ENCODE assay signal across 8 mouse cellular contexts in genomic region chr2:167503896-167504349, GRCm38 (mm10). TPM values are rescaled to one million over a fixed set of nuclear protein-coding genes. Genes with fewer than 3 reads are reported as not detected.
A peak's percentile ranks its signal among the peaks of the same experiment; 100 is the strongest.
DNase-seq lines count a peak whose midpoint lies in the region; ATAC-seq lines count a peak whose summit lies in the region.

No protein-coding gene starts in this region.

- peak; percentile 41; the same call in 1 of the 2 replicates for ATAC-seq in kidney, embryonic 14.5 days (ENCODE audit: low FRiP score, low TSS enrichment)

- WGBS in kidney, embryonic 14.5 days, result 2% methylated on average over 32 of the region's 32 CpGs

- peaks cover 22% of the 10 kb centered on the region for H3K4me1 ChIP-seq in kidney, embryonic 14.5 days (ENCODE audit: control insufficient read depth, insufficient read depth, low read length)

- peak overlapping the region; percentile 99 for H3K4me3 ChIP-seq in kidney, embryonic 14.5 days (ENCODE audit: low read length)

- peak overlapping the region; percentile 77 for H3K27ac ChIP-seq in kidney, embryonic 14.5 days (ENCODE audit: low read depth, low read length)

- no peaks in the 10 kb centered on the region for H3K27me3 ChIP-seq in kidney, embryonic 14.5 days (ENCODE audit: control insufficient read depth, insufficient read depth, low read length)

- H3K9ac ChIP-seq in kidney, embryonic 14.5 days (ENCODE audit: low read depth, low read length), result peak overlapping the region; percentile 95

- peak; percentile 38 to 64 for DNase-seq in spleen, adult 18-20 months
- no peak for DNase-seq in spleen, adult 12 weeks (ENCODE audit: low spot score)
- peak; percentile 67 to 74 for DNase-seq in cerebellum, postnatal 25 days
- peak; percentile 55 to 64 for DNase-seq in heart, adult 9 months (ENCODE audit: low spot score in 2 of 2)
- peak; percentile 64 for DNase-seq in lung, postnatal 14 days
- peak; percentile 49 to 80 for DNase-seq in spleen, postnatal 4 days (ENCODE audit: low spot score in 2 of 2)
- no peak for DNase-seq in layer of hippocampus, adult 11-12 months (ENCODE audit: low spot score)

- H3K36me3 ChIP-seq in kidney, embryonic 14.5 days (ENCODE audit: control insufficient read depth, insufficient read depth, low read length), result peaks cover 33% of the 10 kb centered on the region

- peak overlapping the region; percentile 55 for H3K4me2 ChIP-seq in kidney, embryonic 14.5 days (replicated peaks; ENCODE audit: low read depth, low read length)

- H3K9me3 ChIP-seq in kidney, embryonic 14.5 days (ENCODE audit: control insufficient read depth, low read length), result no peaks in the 10 kb centered on the region

RNA-seq across cellular contexts. Expression of gene Spata2, which starts 11.2 kb away (rescaled TPM):
- polyA plus RNA-seq in kidney, embryonic 14.5 days (2014; fragmentation: Nextera tagmentation; extraction: Ambion mirVana), result 10.8 and 17.4 TPM in 2 replicates

RNA-seq across cellular contexts. Expression of gene Rnf114, which starts 11.5 kb away (rescaled TPM):
- polyA plus RNA-seq in kidney, embryonic 14.5 days (2014; fragmentation: Nextera tagmentation; extraction: Ambion mirVana), result 79.1 and 98.3 TPM in 2 replicates

RNA-seq across cellular contexts. Expression of gene Snai1, which starts 34.1 kb away (rescaled TPM):
- polyA plus RNA-seq in kidney, embryonic 14.5 days (2014; fragmentation: Nextera tagmentation; extraction: Ambion mirVana), result 40.4 and 40.8 TPM in 2 replicates

Comparison
In these comparisons a context has a peak if more than half of its experiments do, and no peak if none do; other contexts are left out.
1. DNase-seq: peak in spleen, adult 18-20 months (2 of 2), cerebellum, postnatal 25 days (2 of 2), heart, adult 9 months (2 of 2), lung, postnatal 14 days (single experiment) and spleen, postnatal 4 days (2 of 2); none in spleen, adult 12 weeks (single experiment) and layer of hippocampus, adult 11-12 months (single experiment).